Mouse (Mus musculus) G1E (cell line): ENCODE data around the gene Bahd1.

Experiments
- CTCF ChIP-seq: IDR thresholded peaks from 2 replicates; pipeline ENCODE4 v1.5.1; 2012; ENCODE audit warnings: low read depth, low read length, inconsistent platforms, mixed read lengths
- GATA1 ChIP-seq: IDR thresholded peaks from 2 replicates; pipeline ENCODE4 v1.6.1; 2012; ENCODE audit warnings: borderline replicate concordance, low read length, inconsistent platforms, mixed read lengths
- GATA2 ChIP-seq: IDR thresholded peaks from 2 replicates; pipeline ENCODE4 v1.6.1; 2012; ENCODE audit warnings: low read depth, low read length, inconsistent platforms, borderline replicate concordance
- TAL1 ChIP-seq: conservative IDR thresholded peaks from 2 replicates; pipeline ENCODE4 v1.6.1; 2012; ENCODE audit warnings: low read depth, low read length, inconsistent platforms, mixed read lengths

GRCm38 (mm10) chr2:118896914-118897291, 3.3 kb upstream of the Bahd1 start:
- no peak for TF ChIP-seq CTCF
- no peak for TF ChIP-seq GATA1
- TF ChIP-seq TAL1, result no peak
- TF ChIP-seq GATA2, result no peak
